Comparison of ENCODE assay signal across 16 mouse cellular contexts in the genomic region with DNA sequence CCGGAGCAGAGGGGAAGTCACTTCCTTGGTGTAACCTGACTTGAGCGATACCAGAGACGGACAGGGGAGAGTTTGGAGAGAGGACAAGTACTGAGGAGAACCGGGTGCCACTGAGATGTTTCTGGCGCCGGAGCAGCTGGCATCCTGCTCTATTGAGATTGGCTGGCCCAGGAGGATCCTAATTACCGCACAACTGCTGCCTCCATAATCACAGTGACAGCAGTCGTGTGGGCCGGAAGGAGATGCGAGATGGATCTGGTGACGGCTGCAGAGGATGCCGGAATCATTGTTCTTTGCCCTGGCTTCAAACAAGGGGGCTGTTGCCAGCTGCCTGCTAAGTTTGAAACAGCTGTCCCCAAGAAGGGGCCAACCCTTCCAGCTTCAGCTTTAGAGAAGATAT.
DNase-seq lines count a peak whose midpoint lies in the region; ATAC-seq and TF ChIP-seq lines count a peak whose summit lies in the region.
"Had no signal": no experiment of that assay in that cellular context is flagged by ENCODE, and none has a peak within 500 bp of the region (broad histone marks: within the 10 kb centered on the region; RNA-seq: fewer than 3 reads in every experiment).

No protein-coding gene starts in this region.

- TF ChIP-seq CTCF in forebrain, postnatal 0 days (IDR thresholded peaks at IDR 0.05; ENCODE audit: low read depth) = no peak

- no peak overlapping the region for H3K9ac ChIP-seq in forebrain, postnatal 0 days
- H3K9ac ChIP-seq in forebrain, embryonic 13.5 days = no peak overlapping the region
- H3K9ac ChIP-seq: embryonic facial prominence, embryonic 15.5 days; heart, embryonic 15.5 days; midbrain, embryonic 12.5 days; neural tube, embryonic 12.5 days had no signal

- no peak overlapping the region for H3K4me3 ChIP-seq in forebrain, postnatal 0 days (ENCODE audit: low read depth, low read length)
- no peak overlapping the region for H3K4me3 ChIP-seq in forebrain, embryonic 13.5 days
- H3K4me3 ChIP-seq: embryonic facial prominence, embryonic 15.5 days; heart, embryonic 15.5 days; midbrain, embryonic 12.5 days; neural tube, embryonic 12.5 days had no signal

- H3K27me3 ChIP-seq in forebrain, postnatal 0 days (ENCODE audit: insufficient read depth, low read length) = no peaks in the 10 kb centered on the region
- no peaks in the 10 kb centered on the region for H3K27me3 ChIP-seq in forebrain, embryonic 13.5 days
- H3K27me3 ChIP-seq: embryonic facial prominence, embryonic 15.5 days; neural tube, embryonic 12.5 days had no signal

- H3K36me3 ChIP-seq in forebrain, postnatal 0 days (ENCODE audit: insufficient read depth) = no peaks in the 10 kb centered on the region
- H3K36me3 ChIP-seq in forebrain, embryonic 13.5 days (ENCODE audit: poor library complexity, severe bottlenecking) = no peaks in the 10 kb centered on the region
- H3K36me3 ChIP-seq: embryonic facial prominence, embryonic 15.5 days; heart, embryonic 15.5 days; midbrain, embryonic 12.5 days; neural tube, embryonic 12.5 days had no signal

- no peaks in the 10 kb centered on the region for H3K9me3 ChIP-seq in forebrain, postnatal 0 days (ENCODE audit: low read length)
- H3K9me3 ChIP-seq in forebrain, embryonic 13.5 days (replicated peaks) = no peaks in the 10 kb centered on the region
- H3K9me3 ChIP-seq: embryonic facial prominence, embryonic 15.5 days; heart, embryonic 15.5 days; midbrain, embryonic 12.5 days; neural tube, embryonic 12.5 days had no signal

- DNase-seq in forebrain, postnatal 0 days = peak; percentile 45
- DNase-seq in layer of hippocampus, adult 11-12 months (ENCODE audit: low spot score) = peak; percentile 32
- no peak for DNase-seq in layer of hippocampus, postnatal 25 days (ENCODE audit: extremely low spot score in 1 of 2, low spot score in 1 of 2)
- DNase-seq in MN1 (ENCODE audit: low spot score) = peak; percentile 33
- peak; percentile 45 for DNase-seq in gastrocnemius, postnatal 10 days
- no peak for DNase-seq in B cell, adult 2 months
- no peak for DNase-seq in adrenal gland, adult (ENCODE audit: inconsistent age in 2 of 2, low spot score in 1 of 2)
- DNase-seq: cerebellum, postnatal 25 days; kidney, postnatal 14 days; lung, postnatal 14 days; thymus, postnatal 25 days had no signal

- no peak overlapping the region for H3K27ac ChIP-seq in forebrain, postnatal 0 days (ENCODE audit: low read depth, low read length)
- no peak overlapping the region for H3K27ac ChIP-seq in forebrain, embryonic 13.5 days
- H3K27ac ChIP-seq: embryonic facial prominence, embryonic 15.5 days; heart, embryonic 15.5 days; midbrain, embryonic 12.5 days; neural tube, embryonic 12.5 days had no signal

- ATAC-seq in forebrain, postnatal 0 days = peak; percentile 70
- ATAC-seq in forebrain, embryonic 13.5 days = no peak

- WGBS in forebrain, postnatal 0 days = 46% methylated on average over 12 of the region's 12 CpGs
- 82% methylated on average over 12 of the region's 12 CpGs for WGBS in forebrain, embryonic 13.5 days

- no peak overlapping the region for H3K4me2 ChIP-seq in forebrain, postnatal 0 days (ENCODE audit: low read depth)
- H3K4me2 ChIP-seq in forebrain, embryonic 13.5 days = no peak overlapping the region
- H3K4me2 ChIP-seq: embryonic facial prominence, embryonic 15.5 days; heart, embryonic 15.5 days; midbrain, embryonic 12.5 days; neural tube, embryonic 12.5 days had no signal

- no peaks in the 10 kb centered on the region for H3K4me1 ChIP-seq in forebrain, postnatal 0 days (ENCODE audit: insufficient read depth)
- H3K4me1 ChIP-seq in forebrain, embryonic 13.5 days = 0 out of 2 replicates have a peak, but pooled peaks cover 7% of the 10 kb centered on the region
- H3K4me1 ChIP-seq: embryonic facial prominence, embryonic 15.5 days; heart, embryonic 15.5 days; midbrain, embryonic 12.5 days; neural tube, embryonic 12.5 days had no signal

Comparison
In these comparisons a context has a peak if more than half of its experiments do, and no peak if none do; other contexts are left out.
1. DNase-seq: peak in forebrain, postnatal 0 days (single experiment), layer of hippocampus, adult 11-12 months (single experiment), MN1 (single experiment) and gastrocnemius, postnatal 10 days (single experiment); none in layer of hippocampus, postnatal 25 days (0 of 2), B cell, adult 2 months (0 of 2) and adrenal gland, adult (0 of 2).